Mouse (Mus musculus): ENCODE results near the gene Slit3. TPM values are rescaled to one million over a fixed set of nuclear protein-coding genes. Genes with fewer than 3 reads are reported as not detected.

Slit3 gene
- total RNA-seq, 2 experiments from 2014 or later = 41.4 to 47.4 TPM

GRCm38 (mm10) chr11:35121611-35121959 lies 561 bp downstream of the Slit3 start:
- intact Hi-C loops (cut with DNase I) = loop anchor here (5.0 kb wide), 1 partner anchor 76 kb away; no protein-coding TSS in a partner anchor

GRCm38 (mm10) chr11:35122091-35122811 lies 1.2 kb downstream of the Slit3 start:
- intact Hi-C loops (cut with DNase I) = loop anchor here (5.0 kb wide), 1 partner anchor 75 kb away; no protein-coding TSS in a partner anchor
- DNase-seq (ENCODE audit: extremely low spot score in 1 of 2, low spot score in 2 of 2) = no peak

More at GRCm38 (mm10) chr11:35121611-35121959, 561 bp downstream of the Slit3 start:
- peak in 1 of 2 experiments; percentile 42 for DNase-seq (ENCODE audit: extremely low spot score in 1 of 2, low spot score in 2 of 2)

GRCm38 (mm10) chr11:35124489-35125107 lies 3.6 kb downstream of the Slit3 start:
- intact Hi-C loops (cut with DNase I) = loop anchor here (5.0 kb wide), 1 partner anchor 73 kb away; no protein-coding TSS in a partner anchor
- DNase-seq (ENCODE audit: extremely low spot score in 1 of 2, low spot score in 2 of 2) = no peak

GRCm38 (mm10) chr11:35125108-35125490 lies 4.1 kb downstream of the Slit3 start:
- intact Hi-C loops (cut with DNase I) = no loop called here
- DNase-seq (ENCODE audit: extremely low spot score in 1 of 2, low spot score in 2 of 2) = no peak

GRCm38 (mm10) chr11:35131740-35132139 lies 10.7 kb downstream of the Slit3 start:
- intact Hi-C loops (cut with DNase I) = no loop called here
- DNase-seq (ENCODE audit: extremely low spot score in 1 of 2, low spot score in 2 of 2) = no peak

- DNase-seq (ENCODE audit: extremely low spot score in 1 of 2, low spot score in 2 of 2) = no peak
- intact Hi-C loops (cut with DNase I) = no loop called here
Measured at GRCm38 (mm10) chr11:35136625-35137024, 15.6 kb downstream of the Slit3 start.

GRCm38 (mm10) chr11:35140092-35140491 lies 19.1 kb downstream of the Slit3 start:
- intact Hi-C loops (cut with DNase I) = no loop called here
- no peak for DNase-seq (ENCODE audit: extremely low spot score in 1 of 2, low spot score in 2 of 2)

GRCm38 (mm10) chr11:35142202-35142601 lies 21.2 kb downstream of the Slit3 start:
- DNase-seq (ENCODE audit: extremely low spot score in 1 of 2, low spot score in 2 of 2) = no peak
- intact Hi-C loops (cut with DNase I) = no loop called here

- DNase-seq (ENCODE audit: extremely low spot score in 1 of 2, low spot score in 2 of 2) = peak; percentile 68 to 75
- intact Hi-C loops (cut with DNase I) = no loop called here
Measured at GRCm38 (mm10) chr11:35142698-35143360, 21.8 kb downstream of the Slit3 start.

- intact Hi-C loops (cut with DNase I) = no loop called here
- DNase-seq (ENCODE audit: extremely low spot score in 1 of 2, low spot score in 2 of 2) = no peak
Measured at GRCm38 (mm10) chr11:35147818-35148445, 26.9 kb downstream of the Slit3 start.

GRCm38 (mm10) chr11:35151539-35151951 lies 30.5 kb downstream of the Slit3 start:
- intact Hi-C loops (cut with DNase I) = no loop called here
- no peak for DNase-seq (ENCODE audit: extremely low spot score in 1 of 2, low spot score in 2 of 2)

- no peak for DNase-seq (ENCODE audit: extremely low spot score in 1 of 2, low spot score in 2 of 2)
- intact Hi-C loops (cut with DNase I) = no loop called here
Measured at GRCm38 (mm10) chr11:35152875-35153274, 31.9 kb downstream of the Slit3 start.

- DNase-seq (ENCODE audit: extremely low spot score in 1 of 2, low spot score in 2 of 2) = no peak
- intact Hi-C loops (cut with DNase I) = no loop called here
Measured at GRCm38 (mm10) chr11:35154449-35154848, 33.4 kb downstream of the Slit3 start.

GRCm38 (mm10) chr11:35155281-35155680 lies 34.3 kb downstream of the Slit3 start:
- intact Hi-C loops (cut with DNase I) = no loop called here
- no peak for DNase-seq (ENCODE audit: extremely low spot score in 1 of 2, low spot score in 2 of 2)

- DNase-seq (ENCODE audit: extremely low spot score in 1 of 2, low spot score in 2 of 2) = no peak
- intact Hi-C loops (cut with DNase I) = no loop called here
Measured at GRCm38 (mm10) chr11:35156676-35157075, 35.7 kb downstream of the Slit3 start.

- intact Hi-C loops (cut with DNase I) = no loop called here
- peak in 1 of 2 experiments; percentile 38 for DNase-seq (ENCODE audit: extremely low spot score in 1 of 2, low spot score in 2 of 2)
Measured at GRCm38 (mm10) chr11:35160682-35161211, 39.7 kb downstream of the Slit3 start.

- intact Hi-C loops (cut with DNase I) = no loop called here
- no peak for DNase-seq (ENCODE audit: extremely low spot score in 1 of 2, low spot score in 2 of 2)
Measured at GRCm38 (mm10) chr11:35163396-35163795, 42.4 kb downstream of the Slit3 start.

- DNase-seq (ENCODE audit: extremely low spot score in 1 of 2, low spot score in 2 of 2) = no peak
- intact Hi-C loops (cut with DNase I) = no loop called here
Measured at GRCm38 (mm10) chr11:35167176-35167575, 46.2 kb downstream of the Slit3 start.

- DNase-seq (ENCODE audit: extremely low spot score in 1 of 2, low spot score in 2 of 2) = no peak
- intact Hi-C loops (cut with DNase I) = no loop called here
Measured at GRCm38 (mm10) chr11:35171505-35171904, 50.5 kb downstream of the Slit3 start.

Data from left cerebral cortex, postnatal 10 days (tissue).